Mouse (Mus musculus) E14TG2a.4 (cell line): ENCODE data around the gene Cdk5rap2.

ENCODE experiments used
- CTCF ChIP-seq: conservative IDR thresholded peaks from 2 replicates; pipeline ENCODE4 v1.5.1; 2014; ENCODE audit warnings: low read length
- NANOG ChIP-seq: IDR thresholded peaks from 2 replicates; pipeline ENCODE4 v1.6.1; 2014; ENCODE audit warnings: borderline replicate concordance, low read length, mixed read lengths
- POU5F1 ChIP-seq: IDR thresholded peaks from 2 replicates; pipeline ENCODE4 v1.6.1; 2014; ENCODE audit warnings: low read length, borderline replicate concordance

DNA sequence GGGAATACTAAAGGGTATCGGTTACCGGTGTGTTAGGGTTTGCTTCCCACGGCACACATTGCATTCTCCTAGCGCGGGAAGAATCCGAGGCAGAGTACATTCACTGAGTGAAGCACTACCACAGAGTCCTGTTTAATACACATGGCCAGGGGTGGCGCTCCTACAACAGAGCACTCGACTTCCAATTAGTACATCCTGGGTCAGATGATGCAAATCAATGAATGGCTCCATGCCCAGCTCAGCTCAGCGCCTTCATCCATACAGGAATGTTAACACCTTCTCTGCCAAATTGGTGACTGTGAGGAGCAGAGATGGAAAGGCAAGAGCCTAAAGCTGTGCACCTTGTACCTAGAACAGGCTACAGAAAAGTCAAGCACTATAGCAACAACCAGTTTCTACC lies 109.1 kb downstream of the Cdk5rap2 start:
- TF ChIP-seq CTCF (no peak), NANOG (no peak), POU5F1 (no peak)
